ENCODE assay signal across 31 mouse cellular contexts in genomic region chr15:82401516-82401915, GRCm38 (mm10). TPM values are rescaled to one million over a fixed set of nuclear protein-coding genes. Genes with fewer than 3 reads are reported as not detected.
DNase-seq lines count a peak whose midpoint lies in the region; ATAC-seq lines count a peak whose summit lies in the region.
"Had no signal": no experiment of that assay in that cellular context is flagged by ENCODE, and none has a peak within 500 bp of the region (broad histone marks: within the 10 kb centered on the region; RNA-seq: fewer than 3 reads in every experiment).

No protein-coding gene starts in this region.

- ATAC-seq in heart, embryonic 11.5 days (replicated peaks; ENCODE audit: insufficient number of reproducible peaks, low FRiP score, low TSS enrichment), result no peak
- ATAC-seq: activated CD4-positive, CD25-positive, alpha-beta regulatory T cell, adult 4 months; CD4-positive, CD25-positive, alpha-beta regulatory T cell, adult 4 months; forebrain, embryonic 14.5 days; forebrain, embryonic 16.5 days; Patski had no signal

- peak; percentile 40 for DNase-seq in embryo, embryonic 10 days (ENCODE audit: low spot score)
- no peak for DNase-seq in embryo, embryonic 9.5 days (ENCODE audit: extremely low spot score)
- DNase-seq in heart, embryonic 10.5 days (ENCODE audit: low spot score), result peak; percentile 25
- DNase-seq in embryo, embryonic 10.5 days (ENCODE audit: low spot score), result peak; percentile 14
- DNase-seq in left cerebral cortex, adult 18-20 months (ENCODE audit: low spot score in 2 of 2), result no peak
- DNase-seq: adrenal gland, adult 8-10 months; adrenal gland, postnatal 14 days; adrenal gland, postnatal 36 days; B cell, adult 2 months; cerebellum, adult 11-12 months; cerebellum, adult 2 months; cerebellum, adult 9-10 months; cerebellum, postnatal 14 days; cerebellum, postnatal 36 days had no signal

- no peak overlapping the region for H3K9ac ChIP-seq in heart, embryonic 11.5 days (ENCODE audit: low read depth, low read length)
- H3K9ac ChIP-seq: embryonic facial prominence, embryonic 13.5 days; embryonic facial prominence, embryonic 15.5 days; forebrain, embryonic 12.5 days had no signal

- no peak overlapping the region for H3K4me2 ChIP-seq in heart, embryonic 11.5 days
- H3K4me2 ChIP-seq: embryonic facial prominence, embryonic 13.5 days; embryonic facial prominence, embryonic 15.5 days; forebrain, embryonic 12.5 days had no signal

- no peaks in the 10 kb centered on the region for H3K4me1 ChIP-seq in heart, embryonic 10.5 days
- H3K4me1 ChIP-seq in heart, embryonic 11.5 days (ENCODE audit: control insufficient read depth, insufficient read depth, low read length), result no peaks in the 10 kb centered on the region
- H3K4me1 ChIP-seq: embryonic facial prominence, embryonic 13.5 days; embryonic facial prominence, embryonic 15.5 days; forebrain, embryonic 10.5 days; forebrain, embryonic 12.5 days had no signal

- no peaks in the 10 kb centered on the region for H3K36me3 ChIP-seq in heart, embryonic 10.5 days
- no peaks in the 10 kb centered on the region for H3K36me3 ChIP-seq in heart, embryonic 11.5 days (ENCODE audit: control insufficient read depth, insufficient read depth, low read length)
- H3K36me3 ChIP-seq: embryonic facial prominence, embryonic 13.5 days; embryonic facial prominence, embryonic 15.5 days; forebrain, embryonic 10.5 days; forebrain, embryonic 12.5 days; G1E had no signal

- H3K9me3 ChIP-seq in heart, embryonic 10.5 days, result no peaks in the 10 kb centered on the region
- no peaks in the 10 kb centered on the region for H3K9me3 ChIP-seq in heart, embryonic 11.5 days (replicated peaks; ENCODE audit: control insufficient read depth, low read length)
- H3K9me3 ChIP-seq: embryonic facial prominence, embryonic 13.5 days; embryonic facial prominence, embryonic 15.5 days; forebrain, embryonic 10.5 days; forebrain, embryonic 12.5 days; G1E had no signal

- H3K4me3 ChIP-seq in heart, embryonic 10.5 days, result no peak overlapping the region
- no peak overlapping the region for H3K4me3 ChIP-seq in heart, embryonic 11.5 days (ENCODE audit: low read depth, low read length)
- H3K4me3 ChIP-seq: embryonic facial prominence, embryonic 13.5 days; embryonic facial prominence, embryonic 15.5 days; erythroblast, embryonic 14.5 days; forebrain, embryonic 10.5 days; forebrain, embryonic 12.5 days had no signal

- no peak overlapping the region for H3K27ac ChIP-seq in heart, embryonic 10.5 days
- no peak overlapping the region for H3K27ac ChIP-seq in heart, embryonic 11.5 days (ENCODE audit: low read depth, low read length)
- H3K27ac ChIP-seq: embryonic facial prominence, embryonic 13.5 days; embryonic facial prominence, embryonic 15.5 days; forebrain, embryonic 10.5 days; forebrain, embryonic 12.5 days had no signal

- 78% methylated on average over 2 of the region's 2 CpGs for WGBS in heart, embryonic 10.5 days
- WGBS in heart, embryonic 11.5 days (ENCODE audit: insufficient replicate concordance), result 72% methylated on average over 2 of the region's 2 CpGs

- no peaks in the 10 kb centered on the region for H3K27me3 ChIP-seq in heart, embryonic 10.5 days (ENCODE audit: insufficient read depth, poor library complexity, severe bottlenecking)
- H3K27me3 ChIP-seq in heart, embryonic 11.5 days (ENCODE audit: control insufficient read depth, insufficient read depth, low read length), result no peaks in the 10 kb centered on the region
- H3K27me3 ChIP-seq: embryonic facial prominence, embryonic 13.5 days; embryonic facial prominence, embryonic 15.5 days; forebrain, embryonic 12.5 days had no signal

RNA-seq across cellular contexts. Expression of gene Cyp2d10, which starts 5.5 kb away (rescaled TPM):
- polyA plus RNA-seq in heart, embryonic 10.5 days (2016; fragmentation: Nextera tagmentation; extraction: Ambion mirVana), result 0.75 TPM in 1 of 2 replicates, not detected in the other
- 0.40 TPM in 1 of 2 replicates, not detected in the other for polyA plus RNA-seq in heart, embryonic 11.5 days (2014; fragmentation: Nextera tagmentation; extraction: Ambion mirVana)
- total RNA-seq in left cerebral cortex, adult 18-20 months (2021), result under 1 TPM in 1 of 2 experiments, not detected in 1; 0.46 TPM
- total RNA-seq: adrenal gland, adult 18-20 months; CH12.LX; common myeloid progenitor, adult 5-6 weeks had no signal
- polyA plus RNA-seq: activated CD4-positive, CD25-positive, alpha-beta regulatory T cell, adult 4 months; CD4-positive, CD25-positive, alpha-beta regulatory T cell, adult 4 months; cerebellum, adult 2 months; embryonic facial prominence, embryonic 11.5 days; embryonic facial prominence, embryonic 13.5 days; embryonic facial prominence, embryonic 15.5 days; forebrain, embryonic 10.5 days; forebrain, embryonic 12.5 days; forebrain, embryonic 14.5 days; forebrain, embryonic 16.5 days; frontal cortex, adult 2 months; G1E had no signal

RNA-seq across cellular contexts. Expression of gene Cyp2d11, which starts 7.7 kb away (rescaled TPM):
- not detected in 2 replicates for polyA plus RNA-seq in heart, embryonic 10.5 days (2016; fragmentation: Nextera tagmentation; extraction: Ambion mirVana)
- not detected in 2 replicates for polyA plus RNA-seq in heart, embryonic 11.5 days (2014; fragmentation: Nextera tagmentation; extraction: Ambion mirVana)
- total RNA-seq in left cerebral cortex, adult 18-20 months (2021), result under 1 TPM in 1 of 2 experiments, not detected in 1; 0.35 TPM
- total RNA-seq: adrenal gland, postnatal 14 days; adrenal gland, postnatal 36 days; CH12.LX; common myeloid progenitor, adult 5-6 weeks; G1E had no signal
- polyA plus RNA-seq: activated CD4-positive, CD25-positive, alpha-beta regulatory T cell, adult 4 months; CD4-positive, CD25-positive, alpha-beta regulatory T cell, adult 4 months; cerebellum, adult 2 months; embryonic facial prominence, embryonic 11.5 days; embryonic facial prominence, embryonic 13.5 days; embryonic facial prominence, embryonic 15.5 days; erythroblast, embryonic 14.5 days; forebrain, embryonic 10.5 days; forebrain, embryonic 12.5 days; forebrain, embryonic 14.5 days; forebrain, embryonic 16.5 days; frontal cortex, adult 2 months; G1E; Patski had no signal

RNA-seq across cellular contexts. Expression of gene Cyp2d22, which starts 21.5 kb away (rescaled TPM):
- polyA plus RNA-seq in heart, embryonic 10.5 days (2016; fragmentation: Nextera tagmentation; extraction: Ambion mirVana), result 3.2 and 3.9 TPM in 2 replicates
- polyA plus RNA-seq in heart, embryonic 11.5 days (2014; fragmentation: Nextera tagmentation; extraction: Ambion mirVana), result 4.1 and 4.4 TPM in 2 replicates
- total RNA-seq in left cerebral cortex, adult 18-20 months (2021), result 10 to 100 TPM; 36.4 to 40.9 TPM
- polyA plus RNA-seq: G1E had no signal

RNA-seq across cellular contexts. Expression of gene Cyp2d9, which starts 31.7 kb away (rescaled TPM):
- polyA plus RNA-seq in heart, embryonic 10.5 days (2016; fragmentation: Nextera tagmentation; extraction: Ambion mirVana), result not detected in 2 replicates
- not detected in 2 replicates for polyA plus RNA-seq in heart, embryonic 11.5 days (2014; fragmentation: Nextera tagmentation; extraction: Ambion mirVana)
- total RNA-seq in left cerebral cortex, adult 18-20 months (2021), result not detected
- total RNA-seq: adrenal gland, adult 18-20 months; CH12.LX; common myeloid progenitor, adult 5-6 weeks had no signal
- polyA plus RNA-seq: activated CD4-positive, CD25-positive, alpha-beta regulatory T cell, adult 4 months; CD4-positive, CD25-positive, alpha-beta regulatory T cell, adult 4 months; cerebellum, adult 2 months; embryonic facial prominence, embryonic 11.5 days; embryonic facial prominence, embryonic 13.5 days; embryonic facial prominence, embryonic 15.5 days; forebrain, embryonic 10.5 days; forebrain, embryonic 12.5 days; forebrain, embryonic 14.5 days; forebrain, embryonic 16.5 days; frontal cortex, adult 2 months; G1E; Patski had no signal

RNA-seq across cellular contexts. Expression of gene Ndufa6, which starts 47.4 kb away (rescaled TPM):
- polyA plus RNA-seq in heart, embryonic 10.5 days (2016; fragmentation: Nextera tagmentation; extraction: Ambion mirVana), result 351 and 390 TPM in 2 replicates
- 462 and 487 TPM in 2 replicates for polyA plus RNA-seq in heart, embryonic 11.5 days (2014; fragmentation: Nextera tagmentation; extraction: Ambion mirVana)
- total RNA-seq in left cerebral cortex, adult 18-20 months (2021), result 100 to 1,000 TPM; 195 to 198 TPM

Comparison
In these comparisons a context has a peak if more than half of its experiments do, and no peak if none do; other contexts are left out.
1. DNase-seq: peak in embryo, embryonic 10 days (single experiment), heart, embryonic 10.5 days (single experiment) and embryo, embryonic 10.5 days (single experiment); none in embryo, embryonic 9.5 days (single experiment) and left cerebral cortex, adult 18-20 months (0 of 2).